In genomic region chr12:3426530-3427034, GRCm38 (mm10) we compare ENCODE assay signal across 8 mouse cellular contexts. TPM values are rescaled to one million over a fixed set of nuclear protein-coding genes. Genes with fewer than 3 reads are reported as not detected.
DNase-seq lines count a peak whose midpoint lies in the region; ATAC-seq lines count a peak whose summit lies in the region.

Gene Asxl2, plus strand, starts transcription at chr12:3426857.

- H3K9ac ChIP-seq in heart, embryonic 13.5 days = peak within 1 kb of the TSS; percentile 98
- peak within 1 kb of the TSS; percentile 99 for H3K9ac ChIP-seq in liver, embryonic 12.5 days
- H3K9ac ChIP-seq in stomach, embryonic 15.5 days = peak within 1 kb of the TSS; percentile 93

- under 1% methylated on average over 53 of the region's 53 CpGs for WGBS in heart, embryonic 13.5 days
- WGBS in liver, embryonic 12.5 days (ENCODE audit: insufficient replicate concordance) = under 1% methylated on average over 53 of the region's 53 CpGs
- under 1% methylated on average over 53 of the region's 53 CpGs for WGBS in stomach, embryonic 15.5 days

- peak within 1 kb of the TSS; percentile 72 for H3K4me3 ChIP-seq in brown adipose tissue, adult 24 weeks (ENCODE audit: insufficient read depth, low read depth, low read length)
- H3K4me3 ChIP-seq in heart, embryonic 13.5 days = peak within 1 kb of the TSS; percentile 83
- peak within 1 kb of the TSS; percentile 98 for H3K4me3 ChIP-seq in liver, embryonic 12.5 days
- H3K4me3 ChIP-seq in stomach, embryonic 15.5 days (replicated peaks) = peak within 1 kb of the TSS; percentile 98

- H3K27me3 ChIP-seq in heart, embryonic 13.5 days (replicated peaks) = no peaks in the 10 kb centered on the region
- no peaks in the 10 kb centered on the region for H3K27me3 ChIP-seq in liver, embryonic 12.5 days (replicated peaks)
- H3K27me3 ChIP-seq in stomach, embryonic 15.5 days (replicated peaks) = no peaks in the 10 kb centered on the region

- peak; percentile 100 for DNase-seq in CD4-positive, CD25-positive, alpha-beta regulatory T cell, adult 2 months (ENCODE audit: low read depth, low spot score)
- peak; percentile 80 for DNase-seq in fat pad, adult 2 months (ENCODE audit: extremely low read depth, low read depth, low spot score)
- DNase-seq in kidney, postnatal 10 days = peak; percentile 100
- peak; percentile 96 to 98 for DNase-seq in natural killer cell, adult 2 months (ENCODE audit: low spot score in 2 of 2)

- H3K36me3 ChIP-seq in heart, embryonic 13.5 days = peaks cover 17% of the 10 kb centered on the region
- H3K36me3 ChIP-seq in liver, embryonic 12.5 days = peaks cover 26% of the 10 kb centered on the region
- H3K36me3 ChIP-seq in stomach, embryonic 15.5 days = peaks cover 4% of the 10 kb centered on the region; the same call in 1 of the 2 replicates

- peak; percentile 93 for ATAC-seq in heart, embryonic 13.5 days (ENCODE audit: extremely low read depth, insufficient number of reproducible peaks, low FRiP score, low TSS enrichment)
- peak; percentile 90 for ATAC-seq in liver, embryonic 12.5 days
- peak; percentile 95 for ATAC-seq in stomach, embryonic 15.5 days (ENCODE audit: insufficient read depth, low FRiP score, low read depth)

- peak within 1 kb of the TSS; percentile 75 for H3K4me2 ChIP-seq in heart, embryonic 13.5 days
- peak within 1 kb of the TSS; percentile 87 for H3K4me2 ChIP-seq in liver, embryonic 12.5 days
- peak within 1 kb of the TSS; percentile 60 for H3K4me2 ChIP-seq in stomach, embryonic 15.5 days

- no peaks in the 10 kb centered on the region for H3K9me3 ChIP-seq in heart, embryonic 13.5 days
- H3K9me3 ChIP-seq in liver, embryonic 12.5 days (replicated peaks) = no peaks in the 10 kb centered on the region
- H3K9me3 ChIP-seq in stomach, embryonic 15.5 days = no peaks in the 10 kb centered on the region

- H3K4me1 ChIP-seq in brown adipose tissue, adult 24 weeks (ENCODE audit: control insufficient read depth, insufficient read depth, insufficient read length, low read length) = peaks cover 13% of the 10 kb centered on the region
- peaks cover 47% of the 10 kb centered on the region for H3K4me1 ChIP-seq in heart, embryonic 13.5 days
- H3K4me1 ChIP-seq in liver, embryonic 12.5 days = peaks cover 58% of the 10 kb centered on the region
- peaks cover 8% of the 10 kb centered on the region; the same call in 1 of the 2 replicates for H3K4me1 ChIP-seq in stomach, embryonic 15.5 days

- peak within 1 kb of the TSS; percentile 79 for H3K27ac ChIP-seq in brown adipose tissue, adult 24 weeks (replicated peaks; ENCODE audit: low read depth, low read length)
- H3K27ac ChIP-seq in heart, embryonic 13.5 days (replicated peaks) = peak within 1 kb of the TSS; percentile 99
- H3K27ac ChIP-seq in liver, embryonic 12.5 days = peak within 1 kb of the TSS; percentile 99
- H3K27ac ChIP-seq in stomach, embryonic 15.5 days = peak within 1 kb of the TSS; percentile 99

RNA-seq across cellular contexts. Expression of gene Asxl2, which starts in this region (rescaled TPM):
- 6.8 and 8.9 TPM in 2 replicates for polyA plus RNA-seq in brown adipose tissue, adult 24 weeks (2012; ENCODE audit: insufficient read depth, insufficient read length, missing spikeins)
- polyA plus RNA-seq in heart, embryonic 13.5 days (2015; fragmentation: Nextera tagmentation; extraction: Ambion mirVana) = 14.2 and 15.2 TPM in 2 replicates
- polyA plus RNA-seq in liver, embryonic 12.5 days (2016; fragmentation: Nextera tagmentation; extraction: Ambion mirVana) = 15.4 and 16.7 TPM in 2 replicates
- polyA plus RNA-seq in stomach, embryonic 15.5 days (2015; fragmentation: Nextera tagmentation; extraction: Ambion mirVana) = 16.4 and 19.5 TPM in 2 replicates

Comparison
In these comparisons a context has a peak if more than half of its experiments do, and no peak if none do; other contexts are left out.
1. Peak in every context shown above with its lines: DNase-seq, ATAC-seq, H3K4me3 ChIP-seq and H3K27ac ChIP-seq.